Mouse (Mus musculus) embryonic fibroblast, embryonic 13.5 days (primary cell): ENCODE results near the gene Kat7.

Source experiments
- CTCF ChIP-seq: IDR thresholded peaks from 2 replicates; pipeline ENCODE4 v1.5.1; 2011; ENCODE audit warnings: mild to moderate bottlenecking, control low read depth, low read length, moderate library complexity, borderline replicate concordance; ENCODE audit not compliant: insufficient read depth
- POLR2A ChIP-seq: IDR thresholded peaks from 2 replicates; pipeline ENCODE4 v1.6.1; 2011; ENCODE audit warnings: low read depth, mild to moderate bottlenecking, control low read depth, low read length, moderate library complexity

GRCm38 (mm10) chr11:95319506-95319905 is 9.5 kb upstream of the Kat7 start:
- TF ChIP-seq CTCF (no peak), POLR2A (no peak)
